Mouse (Mus musculus): ENCODE measurements around the gene Spata6.

Spata6 gene

DNA sequence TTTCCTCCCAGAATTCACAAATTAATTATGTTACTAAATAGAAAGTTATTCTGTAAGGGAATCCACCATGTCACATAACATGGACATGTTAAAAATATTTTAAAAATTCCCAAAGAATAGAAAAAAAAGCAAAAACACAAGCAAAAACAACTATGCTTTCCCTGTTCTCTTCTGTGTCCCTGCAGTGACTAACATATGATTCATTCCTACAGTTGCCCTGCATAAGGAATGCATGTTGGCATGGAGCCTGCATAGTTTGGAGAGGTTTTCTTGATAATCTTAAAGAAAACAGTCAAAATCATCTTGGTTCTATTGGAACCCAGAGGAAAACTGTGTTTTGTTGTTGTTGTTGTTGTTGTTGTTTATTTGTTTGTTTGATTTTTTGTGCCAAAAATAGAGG lies 132.8 kb downstream of the Spata6 start:
- no peak for DNase-seq

DNA sequence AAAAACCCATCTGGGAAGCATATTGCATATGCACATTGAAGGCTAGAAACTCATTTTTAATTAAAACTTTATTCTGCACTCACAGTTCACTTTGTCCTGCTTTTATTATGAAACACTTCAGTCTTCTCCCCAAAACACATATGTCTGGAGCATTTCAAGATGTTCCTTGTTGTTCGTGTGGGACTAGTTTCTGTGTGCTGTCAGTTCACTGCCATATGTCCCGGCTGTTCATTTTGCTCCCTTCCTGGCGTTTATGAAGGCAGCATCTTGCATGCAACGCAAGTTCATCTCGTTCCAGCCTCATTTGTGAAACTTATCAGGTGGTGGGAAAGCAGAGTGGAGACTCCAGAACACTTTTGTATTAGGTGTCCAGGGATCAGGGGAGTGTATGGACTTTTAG lies 146.9 kb downstream of the Spata6 start:
- DNase-seq, result no peak

DNA sequence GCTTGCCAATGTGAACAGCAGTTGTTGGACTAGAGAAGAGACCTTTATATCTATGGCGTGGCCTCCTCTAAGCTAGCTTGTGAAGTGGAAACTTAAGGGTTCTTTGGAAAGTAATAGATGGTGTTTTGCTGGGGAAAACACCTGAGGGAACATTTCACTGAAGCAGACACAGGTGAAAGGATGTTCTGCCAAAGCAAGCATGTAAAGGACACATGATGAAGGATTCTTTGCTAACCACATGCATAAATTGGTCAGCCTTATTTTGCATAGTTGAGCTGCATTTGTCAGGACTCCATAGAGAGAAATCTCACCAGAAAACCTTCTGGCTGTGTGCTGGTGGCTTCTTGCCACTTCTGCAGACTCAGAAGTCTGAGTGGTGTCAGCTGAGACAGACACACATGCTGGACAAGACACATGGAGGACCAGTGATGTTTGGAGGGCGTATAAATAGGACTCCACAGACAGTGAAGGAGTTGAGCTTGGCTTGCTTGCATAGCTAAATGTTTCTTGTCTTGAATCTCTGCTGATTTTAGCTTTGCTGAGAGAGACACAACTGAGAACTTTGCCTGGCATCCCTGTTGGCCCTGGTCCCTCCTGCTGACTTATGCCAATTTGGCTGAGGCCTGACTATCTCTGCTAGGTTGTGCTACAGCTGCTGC lies 148.1 kb downstream of the Spata6 start:
- DNase-seq, result no peak
